Mouse (Mus musculus): Measurements from ENCODE around the gene Sytl1.

GRCm38 (mm10) chr4:133282656-133283055 is 19.7 kb upstream of the Sytl1 start:
- no peak for TF ChIP-seq POLR2A (IDR thresholded peaks at IDR 0.05; ENCODE audit: control insufficient read depth in 1 of 2, insufficient read depth in 1 of 2, low read depth in 1 of 2, low read length in 2 of 2, poor library complexity in 1 of 2)
- no peak for TF ChIP-seq CTCF (IDR thresholded peaks at IDR 0.05 in 2 of 3, conservative IDR thresholded peaks at IDR 0.05 in 1 of 3; ENCODE audit: control insufficient read depth in 1 of 3, insufficient read depth in 1 of 3, low read depth in 2 of 3, low read length in 3 of 3, poor library complexity in 1 of 3, severe bottlenecking in 1 of 3)
- TF ChIP-seq RAD21 (IDR thresholded peaks at IDR 0.05; ENCODE audit: low read depth, low read length) = no peak
- no peak for TF ChIP-seq JUND (IDR thresholded peaks at IDR 0.05; ENCODE audit: low read depth, low read length)
